ENCODE assay signal across 21 mouse cellular contexts in genomic region chr11:54016051-54016450, GRCm38 (mm10). TPM values are rescaled to one million over a fixed set of nuclear protein-coding genes. Genes with fewer than 3 reads are reported as not detected.
DNase-seq lines count a peak whose midpoint lies in the region; ATAC-seq and TF ChIP-seq lines count a peak whose summit lies in the region.
"Had no signal": no experiment of that assay in that cellular context is flagged by ENCODE, and none has a peak within 500 bp of the region (broad histone marks: within the 10 kb centered on the region; RNA-seq: fewer than 3 reads in every experiment).

No protein-coding gene starts in this region.

- no peak for TF ChIP-seq CTCF in brain, embryonic 14.5 days (IDR thresholded peaks at IDR 0.05; ENCODE audit: borderline replicate concordance, extremely low read depth, insufficient read depth, insufficient read length)

- DNase-seq in heart, adult 11 months, result peak; percentile 60
- DNase-seq in brain, embryonic 14.5 days (ENCODE audit: low read depth), result peak; percentile 6
- peak; percentile 55 for DNase-seq in retina, embryonic 14.5 days (ENCODE audit: low spot score)
- no peak for DNase-seq in embryo, embryonic 9.5 days (ENCODE audit: extremely low spot score)
- DNase-seq in layer of hippocampus, postnatal 14 days (ENCODE audit: low spot score in 2 of 2), result no peak
- DNase-seq: adrenal gland, adult 2 months; adrenal gland, postnatal 10 days; adrenal gland, postnatal 25 days; cerebellum, adult 11-12 months; cerebellum, adult 8-10 months; cerebellum, postnatal 10 days; cerebellum, postnatal 25 days had no signal

- H3K9me3 ChIP-seq in heart, embryonic 12.5 days (replicated peaks), result no peaks in the 10 kb centered on the region
- H3K9me3 ChIP-seq: embryonic facial prominence, embryonic 13.5 days; embryonic facial prominence, embryonic 15.5 days; forebrain, embryonic 10.5 days; forebrain, embryonic 12.5 days had no signal

- no peak overlapping the region for H3K4me2 ChIP-seq in heart, embryonic 12.5 days
- H3K4me2 ChIP-seq: embryonic facial prominence, embryonic 13.5 days; embryonic facial prominence, embryonic 15.5 days; forebrain, embryonic 12.5 days had no signal

- 77% methylated on average over 8 of the region's 8 CpGs for WGBS in heart, embryonic 12.5 days

- ATAC-seq in heart, embryonic 12.5 days (ENCODE audit: insufficient number of reproducible peaks, low FRiP score), result no peak
- ATAC-seq: forebrain, embryonic 14.5 days; forebrain, embryonic 16.5 days had no signal

- H3K36me3 ChIP-seq in heart, embryonic 12.5 days, result no peaks in the 10 kb centered on the region
- H3K36me3 ChIP-seq: embryonic facial prominence, embryonic 13.5 days; embryonic facial prominence, embryonic 15.5 days; forebrain, embryonic 10.5 days; forebrain, embryonic 12.5 days had no signal

- H3K27ac ChIP-seq in heart, embryonic 12.5 days (ENCODE audit: poor library complexity, severe bottlenecking), result no peak overlapping the region
- H3K27ac ChIP-seq: embryonic facial prominence, embryonic 13.5 days; embryonic facial prominence, embryonic 15.5 days; forebrain, embryonic 10.5 days; forebrain, embryonic 12.5 days had no signal

- H3K4me3 ChIP-seq in heart, embryonic 12.5 days, result no peak overlapping the region
- H3K4me3 ChIP-seq: embryonic facial prominence, embryonic 13.5 days; embryonic facial prominence, embryonic 15.5 days; erythroblast, embryonic 14.5 days; forebrain, embryonic 10.5 days; forebrain, embryonic 12.5 days had no signal

- TF ChIP-seq POLR2A in brain, embryonic 14.5 days (IDR thresholded peaks at IDR 0.05; ENCODE audit: borderline replicate concordance, extremely low read depth, insufficient read depth, insufficient read length, poor library complexity, severe bottlenecking), result no peak

- H3K4me1 ChIP-seq in heart, embryonic 12.5 days (replicated peaks), result no peaks in the 10 kb centered on the region
- H3K4me1 ChIP-seq: embryonic facial prominence, embryonic 13.5 days; embryonic facial prominence, embryonic 15.5 days; forebrain, embryonic 10.5 days; forebrain, embryonic 12.5 days had no signal

- no peak overlapping the region for H3K9ac ChIP-seq in heart, embryonic 12.5 days
- H3K9ac ChIP-seq: embryonic facial prominence, embryonic 13.5 days; embryonic facial prominence, embryonic 15.5 days; forebrain, embryonic 12.5 days had no signal

- 0 out of 2 replicates have a peak, but pooled peaks cover 8% of the 10 kb centered on the region for H3K27me3 ChIP-seq in heart, embryonic 12.5 days (replicated peaks)
- H3K27me3 ChIP-seq: embryonic facial prominence, embryonic 13.5 days; embryonic facial prominence, embryonic 15.5 days; forebrain, embryonic 12.5 days had no signal

RNA-seq across cellular contexts. Expression of gene Slc22a4, which starts 11.8 kb away (rescaled TPM):
- polyA plus RNA-seq in heart, embryonic 12.5 days (2016; fragmentation: Nextera tagmentation; extraction: Ambion mirVana), result 4.0 and 4.3 TPM in 2 replicates
- polyA plus RNA-seq in brain, embryonic 14.5 days (2012; rRNA removed), result 1.8 and 2.2 TPM in 2 replicates
- 1 to 10 TPM; 7.2 to 7.3 TPM for total RNA-seq in layer of hippocampus, postnatal 14 days (2021)

RNA-seq across cellular contexts. Expression of gene Slc22a21, which starts 35.9 kb away (rescaled TPM):
- 2.6 and 3.2 TPM in 2 replicates for polyA plus RNA-seq in heart, embryonic 12.5 days (2016; fragmentation: Nextera tagmentation; extraction: Ambion mirVana)
- polyA plus RNA-seq in brain, embryonic 14.5 days (2012; rRNA removed), result 2.3 and 3.7 TPM in 2 replicates
- total RNA-seq in layer of hippocampus, postnatal 14 days (2021), result 1 to 10 TPM; 2.9 to 4.2 TPM

RNA-seq across cellular contexts. Expression of gene Pdlim4, which starts 52.8 kb away (rescaled TPM):
- 7.1 and 7.3 TPM in 2 replicates for polyA plus RNA-seq in heart, embryonic 12.5 days (2016; fragmentation: Nextera tagmentation; extraction: Ambion mirVana)
- 26.0 and 38.9 TPM in 2 replicates for polyA plus RNA-seq in brain, embryonic 14.5 days (2012; rRNA removed)
- total RNA-seq in layer of hippocampus, postnatal 14 days (2021), result 10 to 100 TPM; 17.7 to 17.9 TPM
- total RNA-seq: MEL had no signal

Comparison
In these comparisons a context has a peak if more than half of its experiments do, and no peak if none do; other contexts are left out.
1. DNase-seq: peak in heart, adult 11 months (single experiment), brain, embryonic 14.5 days (single experiment) and retina, embryonic 14.5 days (single experiment); none in embryo, embryonic 9.5 days (single experiment) and layer of hippocampus, postnatal 14 days (0 of 2).